Mouse (Mus musculus): ENCODE results near the gene Kcnk5.

The Kcnk5 gene

DNA sequence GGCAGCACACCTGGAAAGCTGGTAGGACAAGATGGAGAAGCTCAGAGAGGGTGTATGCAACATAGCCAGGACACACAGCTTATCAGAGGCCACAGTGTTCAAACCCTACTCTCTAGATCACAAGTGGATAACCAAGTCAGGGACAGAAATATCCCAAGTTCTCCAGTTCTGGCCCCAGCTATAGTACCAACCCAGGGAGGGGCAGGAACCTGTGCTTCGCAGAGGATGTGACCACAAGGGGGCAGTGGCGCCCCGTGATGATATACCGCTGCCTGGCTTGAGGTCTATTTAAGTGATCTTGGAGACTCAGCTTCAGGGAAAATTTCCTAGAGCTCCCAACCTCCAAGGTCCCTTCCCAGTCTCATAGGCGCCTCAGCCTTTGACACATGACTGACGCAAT, 67.6 kb downstream of the Kcnk5 start:
- peak; percentile 94 for DNase-seq (ENCODE audit: low spot score)

- DNase-seq (ENCODE audit: low spot score) = no peak
Measured at GRCm38 (mm10) chr14:20113189-20113961, 68.2 kb downstream of the Kcnk5 start.

- no peak for DNase-seq (ENCODE audit: low spot score)
Measured at GRCm38 (mm10) chr14:20112218-20112617, 69.4 kb downstream of the Kcnk5 start.

DNA sequence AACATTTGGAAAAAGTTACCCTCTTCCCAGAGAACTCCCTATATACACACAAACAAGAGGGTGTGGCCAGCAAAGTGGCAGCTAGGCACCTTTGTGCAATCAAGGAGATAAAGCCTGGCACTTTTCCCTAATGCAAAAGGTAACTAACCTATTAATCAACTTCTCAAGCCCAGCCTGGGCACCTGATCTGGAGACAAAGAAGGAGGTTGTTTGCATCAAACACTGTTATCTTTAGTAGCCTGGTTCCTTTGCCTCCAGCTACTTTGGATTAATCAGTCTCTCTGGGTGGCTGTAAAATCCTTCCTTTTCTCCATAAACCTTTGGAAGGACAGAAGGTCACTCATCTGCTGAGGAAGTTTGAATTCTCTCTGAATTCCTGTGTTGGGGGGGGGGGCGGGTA, 70.7 kb downstream of the Kcnk5 start:
- no peak for DNase-seq (ENCODE audit: low spot score)

GRCm38 (mm10) chr14:20106271-20106670, 75.3 kb downstream of the Kcnk5 start:
- no peak for DNase-seq (ENCODE audit: low spot score)

GRCm38 (mm10) chr14:20103207-20103606, 78.4 kb downstream of the Kcnk5 start:
- no peak for DNase-seq (ENCODE audit: low spot score)

- DNase-seq (ENCODE audit: low spot score) = no peak
Measured at GRCm38 (mm10) chr14:20098061-20098460, 83.5 kb downstream of the Kcnk5 start.

DNA sequence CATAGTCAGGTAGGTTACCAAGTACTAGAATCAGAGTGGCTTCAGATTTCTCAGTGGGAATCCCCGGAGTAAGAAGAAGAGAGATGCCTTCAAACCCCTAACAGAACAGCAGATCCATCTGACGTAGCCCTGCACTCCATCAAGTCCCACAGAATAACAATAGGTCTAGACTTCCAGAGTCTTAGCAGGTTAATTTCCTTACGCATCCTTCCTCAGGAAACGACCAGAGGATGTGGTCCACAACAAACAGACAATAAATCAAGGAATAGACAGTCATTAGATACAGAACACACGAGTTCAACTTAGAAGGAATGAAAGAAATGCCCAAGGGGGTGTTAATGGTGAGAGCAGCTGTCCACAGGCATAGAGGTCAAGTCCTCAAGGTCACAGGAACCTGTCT, 86.7 kb downstream of the Kcnk5 start:
- no peak for DNase-seq (ENCODE audit: low spot score)

GRCm38 (mm10) chr14:20093493-20093892, 88.1 kb downstream of the Kcnk5 start:
- peak; percentile 72 for DNase-seq (ENCODE audit: low spot score)
